Mouse (Mus musculus) frontal cortex, postnatal 14 days (tissue): Measurements from ENCODE around the gene Ubiad1.

Experiments
- DNase-seq, 2 experiments: peaks; one replicate each; pipeline ENCODE4 v3.0.0; 2022; ENCODE audit warnings: low spot score in 2 of 2

The Ubiad1 gene

GRCm38 (mm10) chr4:148453707-148454106 is 9.1 kb upstream of the Ubiad1 start:
- no peak for DNase-seq

GRCm38 (mm10) chr4:148448853-148449245 is 4.3 kb upstream of the Ubiad1 start:
- peak in 1 of 2 experiments; percentile 43 for DNase-seq

GRCm38 (mm10) chr4:148448179-148448852 is 3.7 kb upstream of the Ubiad1 start, which contains the start of gene Mtor:
TSS of gene Mtor (plus strand) at chr4:148448611.
- peak; percentile 92 to 97 for DNase-seq

- no peak for DNase-seq
Observed at GRCm38 (mm10) chr4:148442598-148442997, 2.0 kb downstream of the Ubiad1 start.

GRCm38 (mm10) chr4:148441931-148442330 is 2.6 kb downstream of the Ubiad1 start:
- DNase-seq = no peak

GRCm38 (mm10) chr4:148435657-148436330 is 8.8 kb downstream of the Ubiad1 start:
- peak; percentile 52 to 65 for DNase-seq

- no peak for DNase-seq
Observed at GRCm38 (mm10) chr4:148435106-148435505, 9.5 kb downstream of the Ubiad1 start.

GRCm38 (mm10) chr4:148434554-148434953 is 10.0 kb downstream of the Ubiad1 start:
- DNase-seq = no peak

GRCm38 (mm10) chr4:148433813-148434212 is 10.8 kb downstream of the Ubiad1 start:
- no peak for DNase-seq

- DNase-seq = no peak
Observed at GRCm38 (mm10) chr4:148433336-148433735, 11.2 kb downstream of the Ubiad1 start.

- DNase-seq = no peak
Observed at GRCm38 (mm10) chr4:148432488-148432887, 12.1 kb downstream of the Ubiad1 start.

- DNase-seq = no peak
Observed at GRCm38 (mm10) chr4:148430880-148431519, 13.6 kb downstream of the Ubiad1 start.

- DNase-seq = peak in 1 of 2 experiments; percentile 68
Observed at GRCm38 (mm10) chr4:148429686-148430085, 14.9 kb downstream of the Ubiad1 start.

GRCm38 (mm10) chr4:148429121-148429520 is 15.4 kb downstream of the Ubiad1 start:
- no peak for DNase-seq

- DNase-seq = no peak
Observed at GRCm38 (mm10) chr4:148428544-148428943, 16.0 kb downstream of the Ubiad1 start.

- no peak for DNase-seq
Observed at GRCm38 (mm10) chr4:148426950-148427850, 17.4 kb downstream of the Ubiad1 start.

GRCm38 (mm10) chr4:148417559-148417958 is 27.0 kb downstream of the Ubiad1 start:
- DNase-seq = no peak

GRCm38 (mm10) chr4:148417074-148417526 is 27.5 kb downstream of the Ubiad1 start:
- no peak for DNase-seq

- no peak for DNase-seq
Observed at GRCm38 (mm10) chr4:148415575-148415974, 29.0 kb downstream of the Ubiad1 start.

GRCm38 (mm10) chr4:148408256-148408975 is 36.2 kb downstream of the Ubiad1 start:
- no peak for DNase-seq

GRCm38 (mm10) chr4:148405255-148405788 is 39.2 kb downstream of the Ubiad1 start:
- DNase-seq = no peak
